Mouse (Mus musculus) forebrain, embryonic 11.5 days (tissue): Measurements from ENCODE around the gene Eprs. TPM values are rescaled to one million over a fixed set of nuclear protein-coding genes. Genes with fewer than 3 reads are reported as not detected.

ENCODE experiments used
- microRNA counts: library from miRNA; unstranded; fragments of <30 nt; microRNA quantifications from one replicate; lab custom pipeline; 2015
- microRNA-seq: library from miRNA; unstranded; fragments of <30 nt; microRNA quantifications from one replicate; pipeline ENCODE4, GENCODE M21; 2016; ENCODE audit not compliant: insufficient number of aligned reads
- polyA plus RNA-seq: library from polyadenylated mRNA; unstranded; fragments of >200 nt; fragmentation: Nextera tagmentation; extraction: Ambion mirVana; gene quantifications from 2 replicates; pipeline ENCODE4 v1.2.1, GENCODE M21; 2014

Gene Eprs
- polyA plus RNA-seq, 1 experiment from 2014 or later = 150 TPM

MicroRNA genes within 50 kb of the gene (microRNA counts, 519-probe panel; counts per million panel counts)
- 2,579 counts per million, percentile 5 among the panel's probes with 10 or more counts for microRNA mmu-miR-194 (lab: Ali Mortazavi, UCI)

Small RNA genes lying within 50 kb of the gene (microRNA-seq; reads per million reads assigned to microRNA genes)
- 2.5 reads per million for gene Mir194-1
- not detected for gene Mir215

Other genes starting within 250 kb of the Eprs start
- gene Rab3gap2, start 158.9 kb upstream of the Eprs start, polyA plus RNA-seq = 23.5 and 23.9 TPM in 2 replicates
- gene Iars2, start 33.6 kb upstream of the Eprs start, polyA plus RNA-seq = 29.8 and 31.5 TPM in 2 replicates
- 31.8 and 33.1 TPM in 2 replicates for gene Bpnt1, start 30.9 kb upstream of the Eprs start, polyA plus RNA-seq
- gene Slc30a10, start 91.8 kb downstream of the Eprs start, polyA plus RNA-seq = 2.5 and 2.6 TPM in 2 replicates